Mouse (Mus musculus) intestine, embryonic 14.5 days (tissue): ENCODE data around the gene Usp49. TPM values are rescaled to one million over a fixed set of nuclear protein-coding genes. Genes with fewer than 3 reads are reported as not detected.
"Not testable (repeated sequence)": the region's sequence is repeated elsewhere in the genome, so short reads cannot be mapped to it uniquely, and the experiment has no call there.

ENCODE experiments used
- ATAC-seq: fragments of 200-750 bp; cut with Nextera tagmentation; replicated peaks from 2 replicates; pipeline ENCODE4 v1.8.0; 2017; ENCODE audit warnings: low read depth, moderate number of reproducible peaks, moderate TSS enrichment, moderate library complexity; ENCODE audit not compliant: low FRiP score, low TSS enrichment
- DNase-seq: peaks from one replicate; pipeline ENCODE4 v3.0.0-alpha.2; 2018; ENCODE audit warnings: low spot score
- H3K27ac ChIP-seq: fragments of 300-500 bp; sonication (generic); 2 replicates; pipeline ENCODE4 v1.5.1; 2014; ENCODE audit warnings: low read depth, mild to moderate bottlenecking, control low read depth
- H3K27me3 ChIP-seq: fragments of 300-500 bp; sonication (generic); replicated peaks from 2 replicates; pipeline ENCODE4 v1.6.1; 2014; ENCODE audit warnings: low read length, control low read depth; ENCODE audit not compliant: control insufficient read depth, insufficient read depth
- H3K36me3 ChIP-seq: fragments of 300-500 bp; sonication (generic); 2 replicates; pipeline ENCODE4 v1.6.1; 2014; ENCODE audit warnings: low read length, control low read depth; ENCODE audit not compliant: control insufficient read depth, insufficient read depth
- H3K4me1 ChIP-seq: fragments of 300-500 bp; sonication (generic); replicated peaks from 2 replicates; pipeline ENCODE4 v1.6.1; 2014; ENCODE audit warnings: low read length, control low read depth, mixed read lengths; ENCODE audit not compliant: control insufficient read depth, insufficient read depth
- H3K4me2 ChIP-seq: fragments of 300-500 bp; sonication (generic); 2 replicates; pipeline ENCODE4 v1.6.1; 2014; ENCODE audit warnings: low read length
- H3K4me3 ChIP-seq: fragments of 300-500 bp; sonication (generic); 2 replicates; pipeline ENCODE4 v1.5.1; 2014; ENCODE audit warnings: low read depth, low read length, control low read depth, mixed read lengths
- H3K9ac ChIP-seq: fragments of 300-500 bp; sonication (generic); 2 replicates; pipeline ENCODE4 v1.6.1; 2014; ENCODE audit warnings: mild to moderate bottlenecking, low read length
- H3K9me3 ChIP-seq: fragments of 300-500 bp; sonication (generic); 2 replicates; pipeline ENCODE4 v1.6.1; 2016; ENCODE audit warnings: low read length, control low read depth; ENCODE audit not compliant: control insufficient read depth
- WGBS: fragments of 180-500 bp; shearing (Covaris S2); extraction: QIAGEN DNeasy Blood & Tissue Kit; methylation state at CpG from one replicate; pipeline ENCODE4 v1.1.7; 2014; 5-methylcytosine and 5-hydroxymethylcytosine counted together
- polyA plus RNA-seq: library from polyadenylated mRNA; unstranded; fragments of >200 nt; fragmentation: Nextera tagmentation; extraction: Ambion mirVana; gene quantifications from 2 replicates; pipeline ENCODE4 v1.2.1, GENCODE M21; 2014

Gene Usp49
- polyA plus RNA-seq, 1 experiment from 2014 or later = 6.5 TPM

DNA sequence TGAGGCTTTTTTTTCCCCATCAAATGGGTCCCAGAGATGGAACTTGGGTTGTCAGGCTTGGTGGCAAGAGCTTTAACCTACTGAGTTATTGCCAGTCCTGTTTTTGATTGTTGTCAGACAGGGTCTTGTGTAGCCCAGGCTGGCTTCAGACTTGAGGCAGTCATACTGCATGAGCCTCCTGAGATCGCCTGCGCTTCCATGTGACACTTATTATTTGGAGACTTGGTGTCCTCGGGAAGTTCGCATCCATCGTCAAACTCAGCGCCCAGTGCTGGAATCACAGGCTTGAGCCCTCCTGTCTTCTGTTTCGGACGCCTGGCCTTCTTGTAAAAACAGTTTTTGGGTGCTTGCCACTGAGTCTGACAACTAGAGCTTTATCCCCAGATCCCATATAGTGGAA, 14.4 kb upstream of the Usp49 start:
- no peak overlapping the region for H3K9ac ChIP-seq
- H3K4me3 ChIP-seq = no peak overlapping the region
- peaks cover 9% of the 10 kb centered on the region for H3K4me1 ChIP-seq
- H3K27me3 ChIP-seq = no peaks in the 10 kb centered on the region
- ATAC-seq = no peak
- no peak overlapping the region for H3K4me2 ChIP-seq
- WGBS = 93% methylated on average over 8 of the region's 8 CpGs
- H3K36me3 ChIP-seq = peaks cover 62% of the 10 kb centered on the region
- H3K27ac ChIP-seq = no peak overlapping the region
- no peak for DNase-seq
- H3K9me3 ChIP-seq = no peaks in the 10 kb centered on the region

DNA sequence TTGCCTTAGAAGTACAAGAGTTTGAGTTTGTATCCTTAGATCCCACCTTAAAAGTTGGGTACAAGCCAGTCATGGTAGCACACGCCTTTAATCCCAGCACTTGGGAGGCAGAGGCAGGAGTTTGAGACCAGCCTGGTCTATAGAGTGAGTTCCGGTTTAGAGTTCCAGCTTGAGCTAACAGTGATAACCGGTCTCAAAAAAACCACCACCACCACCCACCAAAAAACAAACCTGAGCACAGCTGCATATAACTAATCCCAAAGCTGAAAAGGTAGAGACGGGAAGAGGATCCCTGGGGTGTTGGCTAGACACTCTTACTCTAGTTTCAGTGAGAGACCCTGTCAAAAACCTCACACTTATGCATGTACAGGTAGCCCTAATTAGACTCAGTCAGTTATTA, 13.8 kb upstream of the Usp49 start:
- Histone ChIP-seq H3K36me3 (peaks cover 66% of the 10 kb centered on the region), H3K27ac (no peak overlapping the region), H3K9me3 (no peaks in the 10 kb centered on the region), H3K4me2 (no peak overlapping the region), H3K27me3 (no peaks in the 10 kb centered on the region), H3K4me3 (no peak overlapping the region), H3K9ac (no peak overlapping the region), H3K4me1 (peaks cover 9% of the 10 kb centered on the region)
- ATAC-seq = no peak
- 91% methylated on average over 4 of the region's 4 CpGs for WGBS
- no peak for DNase-seq

DNA sequence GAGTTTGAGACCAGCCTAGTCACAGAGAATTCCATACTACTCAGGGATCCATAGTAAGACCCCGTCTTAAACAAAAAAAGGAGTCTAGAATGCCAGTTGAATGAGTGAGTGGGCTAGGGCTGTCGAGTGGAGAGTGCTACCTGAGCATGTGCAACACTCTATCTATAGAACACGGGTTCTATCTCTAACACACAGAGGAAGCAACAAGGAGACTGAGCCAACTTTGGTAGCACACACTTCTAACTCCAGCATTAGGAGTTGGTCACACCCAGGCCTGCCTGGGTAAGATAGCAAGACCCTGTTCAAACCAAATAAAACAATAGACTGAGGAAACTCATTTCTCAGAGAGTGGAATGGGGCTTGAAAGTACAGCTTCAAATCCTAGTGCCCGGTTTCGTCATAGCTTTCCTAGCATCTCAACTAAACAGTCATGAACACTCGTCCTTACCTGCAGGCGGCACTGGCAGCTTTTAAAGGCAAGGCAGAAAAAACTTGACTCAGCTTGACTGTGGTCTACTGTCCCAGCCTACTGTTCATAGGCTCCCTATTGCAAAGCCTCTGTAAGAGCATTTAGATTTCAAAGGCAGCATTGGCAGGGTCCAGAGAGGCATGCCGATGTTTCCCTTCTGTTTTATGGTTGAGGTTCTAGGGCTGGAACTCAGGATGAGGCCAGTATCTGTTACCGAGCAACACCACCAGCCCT, 12.7 kb upstream of the Usp49 start:
- DNase-seq (no peak), ATAC-seq (no peak)
- H3K27ac ChIP-seq = no peak overlapping the region
- no peak overlapping the region for H3K4me2 ChIP-seq
- H3K4me1 ChIP-seq = peaks cover under 1% of the 10 kb centered on the region; the same call in 1 of the 2 replicates
- H3K9me3 ChIP-seq = no peaks in the 10 kb centered on the region
- H3K9ac ChIP-seq = no peak overlapping the region
- no peaks in the 10 kb centered on the region for H3K27me3 ChIP-seq
- no peak overlapping the region for H3K4me3 ChIP-seq
- WGBS = 93% methylated on average over 9 of the region's 9 CpGs
- peaks cover 77% of the 10 kb centered on the region for H3K36me3 ChIP-seq

DNA sequence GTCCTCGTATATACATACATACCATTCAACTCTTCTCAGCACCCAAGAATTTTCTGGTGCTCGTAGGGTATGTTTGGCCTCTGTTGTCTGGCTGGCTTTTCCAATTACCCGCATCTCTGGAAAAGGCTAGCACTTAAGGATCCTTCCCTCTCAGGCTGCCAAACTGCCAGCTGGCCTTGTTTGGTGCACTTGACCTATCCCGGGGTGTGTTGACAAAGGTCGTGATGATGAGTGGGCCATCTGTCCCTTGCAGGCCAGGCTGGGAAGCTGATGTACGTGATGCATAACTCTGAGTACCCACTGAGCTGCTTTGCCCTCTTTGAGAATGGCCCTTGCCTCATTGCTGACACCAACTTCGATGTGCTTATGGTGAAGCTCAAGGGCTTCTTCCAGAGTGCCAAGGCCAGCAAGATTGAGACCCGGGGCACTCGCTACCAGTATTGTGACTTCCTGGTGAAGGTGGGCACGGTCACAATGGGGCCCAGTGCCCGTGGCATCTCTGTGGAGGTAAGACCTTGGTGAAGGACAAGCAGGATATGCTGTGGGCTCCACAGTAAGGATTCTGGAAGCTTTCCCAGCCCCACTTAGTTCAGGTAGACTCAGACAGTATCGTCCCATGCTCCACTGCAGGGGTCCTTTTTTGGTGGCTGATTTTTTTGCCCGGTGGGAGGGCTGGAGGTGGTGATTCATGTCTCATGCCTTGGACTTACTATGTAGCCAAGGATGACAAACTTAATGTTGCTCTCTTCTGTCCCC, 11.8 kb upstream of the Usp49 start:
- Histone ChIP-seq H3K4me3 (no peak overlapping the region), H3K27ac (no peak overlapping the region), H3K9me3 (no peaks in the 10 kb centered on the region), H3K36me3 (peaks cover 86% of the 10 kb centered on the region), H3K9ac (no peak overlapping the region), H3K4me1 (no peaks in the 10 kb centered on the region), H3K27me3 (no peaks in the 10 kb centered on the region), H3K4me2 (no peak overlapping the region)
- ATAC-seq (no peak), DNase-seq (no peak)
- WGBS = 91% methylated on average over 13 of the region's 13 CpGs

DNA sequence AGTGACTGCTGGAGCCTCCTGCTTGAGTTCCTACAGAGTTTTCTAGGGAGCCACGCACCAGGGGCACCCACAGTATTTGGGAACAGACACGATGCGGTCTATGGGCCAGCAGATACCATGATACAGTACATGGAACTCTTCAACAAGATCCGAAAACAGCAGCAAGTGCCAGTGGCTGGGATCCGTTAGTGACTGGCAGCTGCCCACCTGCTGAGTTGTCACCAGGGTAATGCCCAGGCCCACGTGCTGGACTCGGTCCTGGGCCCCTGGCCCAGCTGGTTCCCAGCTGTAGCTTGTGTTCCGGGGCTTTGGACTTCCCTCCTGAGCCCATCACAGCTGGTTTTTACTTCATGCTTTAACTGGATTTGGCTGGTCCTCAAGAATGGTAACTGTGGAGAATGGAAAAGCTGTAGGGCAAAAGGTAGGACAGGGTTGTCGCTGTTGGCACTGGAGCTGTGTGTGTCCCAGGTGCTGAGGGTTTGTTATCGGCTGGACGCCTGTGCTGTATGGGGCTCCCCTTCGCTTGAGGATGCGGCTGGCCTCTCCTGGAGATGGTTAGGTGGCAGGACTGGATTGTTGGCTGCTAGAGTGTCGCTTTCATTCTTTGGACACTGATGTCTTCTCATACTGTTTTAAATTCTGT, 7.5 kb upstream of the Usp49 start:
- no peak overlapping the region for H3K27ac ChIP-seq
- DNase-seq (no peak), ATAC-seq (no peak)
- H3K4me1 ChIP-seq = no peaks in the 10 kb centered on the region
- H3K4me2 ChIP-seq = no peak overlapping the region
- no peak overlapping the region for H3K4me3 ChIP-seq
- no peak overlapping the region for H3K9ac ChIP-seq
- peaks cover 82% of the 10 kb centered on the region for H3K36me3 ChIP-seq
- WGBS = 96% methylated on average over 14 of the region's 14 CpGs
- H3K9me3 ChIP-seq = no peaks in the 10 kb centered on the region
- H3K27me3 ChIP-seq = no peaks in the 10 kb centered on the region

DNA sequence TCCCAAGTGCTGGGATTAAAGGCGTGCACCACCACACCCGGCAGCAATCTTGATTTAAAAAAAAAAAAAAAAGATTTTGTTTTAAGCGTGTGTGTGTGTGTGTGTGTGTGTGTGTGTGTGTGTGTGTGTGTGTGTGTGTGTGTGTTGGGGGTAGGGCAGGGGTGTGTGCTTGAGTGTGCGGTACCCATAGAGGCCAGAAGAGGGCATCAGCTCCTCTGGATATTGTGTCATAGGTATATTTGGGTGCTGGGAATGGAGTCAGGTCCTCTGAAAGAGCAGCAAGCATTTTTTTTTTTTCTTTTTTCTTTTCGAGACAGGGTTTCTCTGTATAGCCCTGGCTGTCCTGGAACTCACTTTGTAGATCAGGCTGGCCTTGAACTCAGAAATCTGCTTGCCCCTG, 5.9 kb upstream of the Usp49 start:
- not testable (repeated sequence) for H3K9ac ChIP-seq, H3K27me3 ChIP-seq, H3K9me3 ChIP-seq, H3K27ac ChIP-seq, DNase-seq, H3K4me1 ChIP-seq, H3K4me2 ChIP-seq, ATAC-seq, H3K4me3 ChIP-seq
- peaks cover 67% of the 10 kb centered on the region for H3K36me3 ChIP-seq
- 100% methylated on average over 4 of the region's 5 CpGs for WGBS

DNA sequence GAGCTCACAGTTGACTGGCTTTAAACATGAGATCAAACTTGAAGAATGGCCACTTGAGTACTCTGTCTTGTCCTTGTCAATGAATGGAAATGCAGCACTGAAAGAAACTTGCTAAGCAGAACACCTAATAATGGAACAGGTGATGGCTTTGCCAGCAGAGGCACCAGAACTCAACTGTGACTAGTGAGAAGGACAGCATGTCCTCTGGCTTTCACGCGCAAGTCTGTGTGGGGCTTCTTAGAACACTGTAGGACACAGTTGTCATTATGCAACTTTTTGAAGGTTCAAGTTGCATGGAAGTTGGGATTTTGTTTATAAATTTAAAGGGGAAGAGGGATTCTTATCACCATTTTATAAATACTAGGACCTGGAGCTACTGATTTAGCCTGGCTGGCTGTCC, 5.4 kb upstream of the Usp49 start:
- DNase-seq = no peak
- ATAC-seq = no peak
- H3K27ac ChIP-seq = no peak overlapping the region
- no peaks in the 10 kb centered on the region for H3K27me3 ChIP-seq
- no peak overlapping the region for H3K4me3 ChIP-seq
- WGBS = 98% methylated on average over 2 of the region's 2 CpGs
- H3K4me2 ChIP-seq = no peak overlapping the region
- H3K9me3 ChIP-seq = no peaks in the 10 kb centered on the region
- peaks cover 4% of the 10 kb centered on the region for H3K4me1 ChIP-seq
- no peak overlapping the region for H3K9ac ChIP-seq
- H3K36me3 ChIP-seq = peaks cover 61% of the 10 kb centered on the region

DNA sequence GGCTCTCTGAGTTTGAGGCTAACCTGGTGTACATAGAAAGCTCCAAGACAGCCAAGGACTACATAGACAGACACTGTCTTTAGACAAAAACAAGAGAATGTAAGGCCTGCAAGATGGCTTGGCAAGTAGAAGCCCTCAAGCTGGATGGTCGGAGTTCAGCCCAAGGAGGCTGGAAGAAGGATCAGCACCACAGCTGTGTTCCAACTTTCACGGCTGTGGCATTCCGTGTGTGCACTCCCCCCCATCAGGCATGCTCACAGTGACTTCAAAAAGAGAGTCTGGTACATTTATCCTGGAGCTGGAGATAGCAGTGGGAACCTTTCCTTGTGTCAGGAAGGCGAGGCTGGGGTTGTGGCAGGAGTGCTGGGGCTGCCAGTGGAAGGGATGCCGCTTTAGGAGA, 4.5 kb upstream of the Usp49 start:
- no peaks in the 10 kb centered on the region for H3K27me3 ChIP-seq
- H3K9ac ChIP-seq = no peak overlapping the region
- no peak for ATAC-seq
- no peak overlapping the region for H3K4me2 ChIP-seq
- no peak overlapping the region for H3K4me3 ChIP-seq
- no peaks in the 10 kb centered on the region for H3K9me3 ChIP-seq
- peaks cover 11% of the 10 kb centered on the region for H3K4me1 ChIP-seq
- H3K36me3 ChIP-seq = peaks cover 53% of the 10 kb centered on the region
- 88% methylated on average over 5 of the region's 5 CpGs for WGBS
- no peak for DNase-seq
- H3K27ac ChIP-seq = no peak overlapping the region
